Mouse (Mus musculus): Measurements from ENCODE around the gene Olfr259.

Olfr259 gene

GRCm38 (mm10) chr2:87114467-87114866 lies at the start of gene Olfr259:
Gene Olfr259 (minus strand): TSS chr2:87114567.
- DNase-seq (ENCODE audit: low read depth, low spot score), result no peak

DNA sequence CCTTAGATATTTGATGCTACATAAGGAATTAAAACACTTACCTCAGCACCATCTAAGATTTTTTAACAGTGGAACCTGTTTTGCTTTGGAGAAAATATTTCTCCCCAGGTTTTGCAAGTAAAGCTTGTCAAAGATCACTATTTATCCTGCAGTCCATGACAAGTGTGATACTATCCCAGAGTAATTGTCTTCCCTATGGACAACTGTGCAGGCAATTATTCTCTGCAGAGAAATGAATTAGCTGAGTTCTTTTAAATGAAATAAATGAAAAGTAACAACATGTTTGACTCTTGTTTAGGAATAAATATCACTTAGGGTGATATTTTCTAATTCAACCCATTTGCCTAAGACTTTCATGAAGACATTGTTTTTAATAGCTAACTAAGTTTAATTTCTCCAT lies 38.2 kb upstream of the Olfr259 start, which contains the start of gene Olfr1111:
Gene Olfr1111, minus strand, starts transcription at position 101 of the 400 bp plus-strand sequence.
- DNase-seq (ENCODE audit: low read depth, low spot score), result no peak

DNA sequence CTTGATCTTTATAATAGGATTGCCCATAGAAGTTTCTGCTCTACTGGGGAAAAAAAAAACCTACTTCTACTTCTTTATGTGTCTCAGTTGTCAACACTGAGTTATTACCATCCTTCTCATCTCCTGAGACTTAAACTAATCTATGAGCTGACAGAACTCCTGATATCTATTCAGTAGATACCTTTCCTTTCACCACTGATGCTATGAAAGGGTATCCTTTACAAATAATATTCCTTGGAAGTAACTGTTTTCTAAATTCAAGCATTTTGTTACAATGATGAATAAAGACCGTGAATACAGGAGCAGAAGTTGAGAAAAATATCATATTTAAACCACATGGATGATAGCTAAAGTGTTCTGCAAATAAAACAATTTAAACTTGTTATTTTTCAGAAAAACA lies 25.8 kb upstream of the Olfr259 start, which contains the start of gene Olfr1110:
Gene Olfr1110, minus strand, starts transcription at position 101 of the 400 bp plus-strand sequence.
- DNase-seq (ENCODE audit: low read depth, low spot score), result no peak

- no peak for DNase-seq (ENCODE audit: low read depth, low spot score)
Measured at GRCm38 (mm10) chr2:87095908-87096307, 18.5 kb downstream of the Olfr259 start, which contains the start of gene Olfr1109. Gene Olfr1109 (minus strand): TSS chr2:87096008.

DNA sequence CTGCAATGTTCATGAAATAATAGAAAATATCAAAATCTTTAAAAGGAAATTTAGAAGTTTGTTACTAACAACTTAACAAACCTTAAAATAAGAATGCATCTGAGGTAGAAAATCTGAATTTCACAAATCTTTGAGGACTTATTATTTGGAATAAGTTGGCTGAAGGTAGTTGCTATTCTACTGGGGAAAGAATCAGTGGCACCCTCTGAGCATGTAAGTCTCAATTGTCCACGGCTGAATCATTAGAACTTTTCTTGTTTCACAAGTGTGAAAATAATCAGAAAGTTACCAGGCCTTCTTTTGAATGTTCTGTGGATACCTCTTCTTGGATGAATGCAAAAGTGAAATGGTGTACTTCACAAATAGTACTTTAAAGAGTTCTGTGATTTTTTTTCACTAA lies 38.6 kb downstream of the Olfr259 start, which contains the start of gene Olfr1107:
Gene Olfr1107, minus strand, starts transcription at position 101 of the 400 bp plus-strand sequence.
- DNase-seq (ENCODE audit: low read depth, low spot score), result no peak
